Comparison of ENCODE assay signal across 8 mouse cellular contexts in genomic region chr11:77498261-77499139, GRCm38 (mm10). TPM values are rescaled to one million over a fixed set of nuclear protein-coding genes. Genes with fewer than 3 reads are reported as not detected.
A peak's percentile ranks its signal among the peaks of the same experiment; 100 is the strongest.
DNase-seq lines count a peak whose midpoint lies in the region; ATAC-seq and TF ChIP-seq lines count a peak whose summit lies in the region.

No protein-coding gene starts in this region.

- no peak for TF ChIP-seq EP300 in lung, postnatal 0 days (IDR thresholded peaks at IDR 0.05)

- no peak for ATAC-seq in lung, postnatal 0 days
- no peak for ATAC-seq in hindbrain, embryonic 15.5 days (ENCODE audit: low FRiP score, low read depth)
- no peak for ATAC-seq in neural tube, embryonic 15.5 days (ENCODE audit: low FRiP score)

- no peaks in the 10 kb centered on the region for H3K9me3 ChIP-seq in lung, postnatal 0 days (ENCODE audit: low read length)
- no peaks in the 10 kb centered on the region for H3K9me3 ChIP-seq in hindbrain, embryonic 15.5 days
- no peaks in the 10 kb centered on the region for H3K9me3 ChIP-seq in neural tube, embryonic 15.5 days (replicated peaks)

- H3K4me1 ChIP-seq in lung, postnatal 0 days (ENCODE audit: insufficient read depth, low read depth, low read length): peaks cover 22% of the 10 kb centered on the region
- H3K4me1 ChIP-seq in hindbrain, embryonic 15.5 days (replicated peaks): peaks cover 55% of the 10 kb centered on the region
- peaks cover 58% of the 10 kb centered on the region for H3K4me1 ChIP-seq in neural tube, embryonic 15.5 days

- peaks cover 21% of the 10 kb centered on the region for H3K36me3 ChIP-seq in lung, postnatal 0 days (ENCODE audit: insufficient read depth, low read length)
- H3K36me3 ChIP-seq in hindbrain, embryonic 15.5 days: peaks cover 30% of the 10 kb centered on the region
- H3K36me3 ChIP-seq in neural tube, embryonic 15.5 days: peaks cover 36% of the 10 kb centered on the region

- 72% methylated on average over 12 of the region's 12 CpGs for WGBS in lung, postnatal 0 days
- WGBS in hindbrain, embryonic 15.5 days: 66% methylated on average over 12 of the region's 12 CpGs
- 77% methylated on average over 12 of the region's 12 CpGs for WGBS in neural tube, embryonic 15.5 days

- H3K4me2 ChIP-seq in lung, postnatal 0 days (replicated peaks; ENCODE audit: low read depth, low read length): 0 out of 2 replicates have a peak overlapping the region, but pooled peaks have one; percentile 17
- no peak overlapping the region for H3K4me2 ChIP-seq in hindbrain, embryonic 15.5 days
- H3K4me2 ChIP-seq in neural tube, embryonic 15.5 days: no peak overlapping the region

- H3K4me3 ChIP-seq in lung, postnatal 0 days (ENCODE audit: low read depth, low read length): no peak overlapping the region
- H3K4me3 ChIP-seq in hindbrain, embryonic 15.5 days: no peak overlapping the region
- H3K4me3 ChIP-seq in neural tube, embryonic 15.5 days (replicated peaks): no peak overlapping the region

- peak overlapping the region; percentile 86 for H3K27ac ChIP-seq in lung, postnatal 0 days (ENCODE audit: low read length)
- peak overlapping the region; percentile 54; the same call in 1 of the 2 replicates for H3K27ac ChIP-seq in hindbrain, embryonic 15.5 days (replicated peaks)
- peak overlapping the region; percentile 37; the same call in 1 of the 2 replicates for H3K27ac ChIP-seq in neural tube, embryonic 15.5 days (replicated peaks)

- no peak for TF ChIP-seq CTCF in lung, postnatal 0 days (IDR thresholded peaks at IDR 0.05)

- peak; percentile 60 for DNase-seq in embryo, embryonic 10 days (ENCODE audit: low spot score)
- DNase-seq in embryo, embryonic 11 days: no peak
- DNase-seq in lung, postnatal 0 days (ENCODE audit: low spot score): no peak
- no peak for DNase-seq in lung, postnatal 14 days
- no peak for DNase-seq in right cerebral cortex, postnatal 4 days
- DNase-seq in gastrocnemius, adult 18-20 months (ENCODE audit: low spot score): no peak

- no peaks in the 10 kb centered on the region for H3K27me3 ChIP-seq in lung, postnatal 0 days (replicated peaks; ENCODE audit: insufficient read depth, low read length)
- H3K27me3 ChIP-seq in hindbrain, embryonic 15.5 days: no peaks in the 10 kb centered on the region
- no peaks in the 10 kb centered on the region for H3K27me3 ChIP-seq in neural tube, embryonic 15.5 days (replicated peaks)

- no peak overlapping the region for H3K9ac ChIP-seq in lung, postnatal 0 days (replicated peaks; ENCODE audit: low read depth)
- H3K9ac ChIP-seq in hindbrain, embryonic 15.5 days: no peak overlapping the region
- no peak overlapping the region for H3K9ac ChIP-seq in neural tube, embryonic 15.5 days (replicated peaks)

RNA-seq across cellular contexts. Expression of gene Git1, which starts 5.1 kb away (rescaled TPM):
- polyA plus RNA-seq in lung, postnatal 0 days (2015; fragmentation: Nextera tagmentation; extraction: Ambion mirVana): 12.3 and 12.6 TPM in 2 replicates
- polyA plus RNA-seq in hindbrain, embryonic 15.5 days (2015; fragmentation: Nextera tagmentation; extraction: Ambion mirVana): 16.4 and 18.1 TPM in 2 replicates
- polyA plus RNA-seq in neural tube, embryonic 15.5 days (2015; fragmentation: Nextera tagmentation; extraction: Ambion mirVana): 13.9 and 14.0 TPM in 2 replicates
- total RNA-seq in gastrocnemius, adult 18-20 months (2021): 10 to 100 TPM; 28.0 to 37.1 TPM

RNA-seq across cellular contexts. Expression of gene Ankrd13b, which starts 9.0 kb away (rescaled TPM):
- 1.9 and 2.2 TPM in 2 replicates for polyA plus RNA-seq in lung, postnatal 0 days (2015; fragmentation: Nextera tagmentation; extraction: Ambion mirVana)
- polyA plus RNA-seq in hindbrain, embryonic 15.5 days (2015; fragmentation: Nextera tagmentation; extraction: Ambion mirVana): 36.6 and 50.7 TPM in 2 replicates
- 31.5 and 41.3 TPM in 2 replicates for polyA plus RNA-seq in neural tube, embryonic 15.5 days (2015; fragmentation: Nextera tagmentation; extraction: Ambion mirVana)
- total RNA-seq in gastrocnemius, adult 18-20 months (2021): 10 to 100 TPM; 10.6 to 11.6 TPM

RNA-seq across cellular contexts. Expression of gene Abhd15, which starts 16.4 kb away (rescaled TPM):
- 4.1 and 4.3 TPM in 2 replicates for polyA plus RNA-seq in lung, postnatal 0 days (2015; fragmentation: Nextera tagmentation; extraction: Ambion mirVana)
- polyA plus RNA-seq in hindbrain, embryonic 15.5 days (2015; fragmentation: Nextera tagmentation; extraction: Ambion mirVana): 2.7 TPM in 2 replicates
- polyA plus RNA-seq in neural tube, embryonic 15.5 days (2015; fragmentation: Nextera tagmentation; extraction: Ambion mirVana): 2.1 and 3.4 TPM in 2 replicates
- total RNA-seq in gastrocnemius, adult 18-20 months (2021): under 1 TPM; 0.43 to 0.87 TPM

RNA-seq across cellular contexts. Expression of gene Trp53i13, which starts 17.3 kb away (rescaled TPM):
- polyA plus RNA-seq in lung, postnatal 0 days (2015; fragmentation: Nextera tagmentation; extraction: Ambion mirVana): 27.4 and 32.9 TPM in 2 replicates
- polyA plus RNA-seq in hindbrain, embryonic 15.5 days (2015; fragmentation: Nextera tagmentation; extraction: Ambion mirVana): 16.8 and 19.6 TPM in 2 replicates
- polyA plus RNA-seq in neural tube, embryonic 15.5 days (2015; fragmentation: Nextera tagmentation; extraction: Ambion mirVana): 15.3 and 20.3 TPM in 2 replicates
- total RNA-seq in gastrocnemius, adult 18-20 months (2021): 1 to 10 TPM; 2.5 to 3.5 TPM

RNA-seq across cellular contexts. Expression of gene Gm10392, which starts 20.5 kb away (rescaled TPM):
- 0.07 and 0.13 TPM in 2 replicates for polyA plus RNA-seq in lung, postnatal 0 days (2015; fragmentation: Nextera tagmentation; extraction: Ambion mirVana)
- 0.12 and 0.16 TPM in 2 replicates for polyA plus RNA-seq in hindbrain, embryonic 15.5 days (2015; fragmentation: Nextera tagmentation; extraction: Ambion mirVana)
- 0.15 and 0.40 TPM in 2 replicates for polyA plus RNA-seq in neural tube, embryonic 15.5 days (2015; fragmentation: Nextera tagmentation; extraction: Ambion mirVana)
- not detected for total RNA-seq in gastrocnemius, adult 18-20 months (2021)

Comparison
In these comparisons a context has a peak if more than half of its experiments do, and no peak if none do; other contexts are left out.
1. RNA of gene Ankrd13b, which starts 9.0 kb away (polyA plus RNA-seq): 36.6 to 50.7 TPM in hindbrain, embryonic 15.5 days and 31.5 to 41.3 TPM in neural tube, embryonic 15.5 days; 1.9 to 2.2 TPM in lung, postnatal 0 days; every median in the first group is over 10 times any median in the second.
2. Peak in every context shown above with its lines, with median percentiles within 50 percentile points of each other: H3K27ac ChIP-seq.